Mouse (Mus musculus) natural killer cell, adult 2 months (primary cell): ENCODE results near the gene Myod1.
A peak's percentile ranks its signal among the peaks of the same experiment; 100 is the strongest.

Experiments used
- DNase-seq, 2 experiments: peaks; one replicate each; pipeline ENCODE4 v3.0.0; 2022; ENCODE audit warnings: low spot score in 2 of 2

Gene Myod1

GRCm38 (mm10) chr7:46376172-46377007 lies at the start of gene Myod1:
Gene Myod1, plus strand, starts transcription at chr7:46376474.
- no peak for DNase-seq

DNA sequence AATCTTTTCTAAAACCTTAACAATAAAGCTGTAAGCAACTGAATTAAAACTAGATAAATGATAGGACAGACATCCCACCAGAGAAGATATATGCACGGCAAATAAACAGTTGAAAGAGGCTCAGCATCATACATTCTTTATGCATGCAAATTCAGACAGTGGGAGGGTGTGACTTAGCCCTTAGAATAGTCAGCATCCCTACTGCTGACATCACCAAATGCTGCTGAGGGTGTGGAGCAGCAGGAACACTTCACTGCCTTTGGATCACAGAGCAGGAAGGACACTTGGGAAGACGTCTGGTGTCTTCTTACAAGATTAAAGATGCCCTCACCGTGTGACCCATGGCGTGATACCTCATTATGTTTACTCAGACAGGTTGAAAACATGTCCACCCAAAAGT lies 48.4 kb upstream of the Myod1 start:
- no peak for DNase-seq

DNA sequence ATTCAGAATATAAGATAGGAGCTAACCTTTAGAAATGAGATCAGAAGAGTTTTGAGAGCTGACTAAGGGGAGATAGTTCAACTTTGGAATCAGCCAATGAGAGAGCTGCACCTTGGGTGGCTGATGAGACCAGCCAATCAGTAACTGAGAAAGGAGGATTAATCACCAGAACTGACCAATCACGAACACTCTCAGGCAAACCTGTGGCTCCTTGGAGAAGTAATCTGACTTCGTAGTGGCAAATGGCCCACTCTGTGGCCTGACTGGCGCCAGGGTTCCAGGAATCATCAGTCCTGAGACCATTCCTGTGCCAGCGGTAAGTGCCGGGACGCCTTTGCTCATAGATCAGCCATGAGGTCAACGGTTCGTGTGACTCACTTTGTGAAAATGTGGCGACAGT lies 38.9 kb upstream of the Myod1 start:
- DNase-seq = no peak

DNA sequence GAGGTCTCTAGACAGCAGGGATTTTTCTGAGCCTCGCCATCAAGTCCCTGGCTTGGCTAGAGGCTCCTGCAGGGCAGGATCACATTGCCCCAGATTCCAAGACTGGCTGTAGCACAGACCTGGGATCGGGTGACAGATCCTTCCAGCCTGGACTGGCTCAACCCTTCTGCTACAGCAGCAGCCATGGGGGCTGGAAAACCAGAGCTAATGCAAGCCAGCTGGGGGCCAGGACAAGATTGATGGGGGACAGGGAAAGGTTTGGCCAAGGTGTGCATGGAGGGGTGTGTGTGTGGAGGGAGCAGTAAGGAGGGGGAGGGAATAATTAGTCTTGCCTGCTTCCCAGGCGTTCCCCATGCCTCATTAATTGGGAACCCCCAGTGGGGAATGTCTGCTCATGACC lies 36.5 kb upstream of the Myod1 start:
- DNase-seq = no peak

DNA sequence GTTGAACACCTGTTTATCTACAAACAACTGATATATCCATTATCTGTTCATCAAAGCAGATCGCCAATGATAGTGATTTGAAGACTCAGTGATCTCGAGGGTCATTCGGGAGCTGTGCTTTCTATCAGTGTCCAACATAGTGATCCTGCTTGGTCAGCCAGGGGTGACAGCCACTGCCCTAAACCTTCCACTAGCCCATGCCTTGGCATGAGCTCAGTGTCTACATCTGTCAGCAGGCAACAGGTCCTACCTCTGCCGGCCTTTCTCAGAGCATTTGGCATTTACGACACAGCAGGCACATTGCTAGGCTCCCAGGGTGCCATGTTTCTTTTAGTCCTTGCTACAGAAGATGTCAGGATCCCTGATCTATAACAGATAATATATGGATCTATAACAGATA lies 36.0 kb upstream of the Myod1 start:
- no peak for DNase-seq

DNA sequence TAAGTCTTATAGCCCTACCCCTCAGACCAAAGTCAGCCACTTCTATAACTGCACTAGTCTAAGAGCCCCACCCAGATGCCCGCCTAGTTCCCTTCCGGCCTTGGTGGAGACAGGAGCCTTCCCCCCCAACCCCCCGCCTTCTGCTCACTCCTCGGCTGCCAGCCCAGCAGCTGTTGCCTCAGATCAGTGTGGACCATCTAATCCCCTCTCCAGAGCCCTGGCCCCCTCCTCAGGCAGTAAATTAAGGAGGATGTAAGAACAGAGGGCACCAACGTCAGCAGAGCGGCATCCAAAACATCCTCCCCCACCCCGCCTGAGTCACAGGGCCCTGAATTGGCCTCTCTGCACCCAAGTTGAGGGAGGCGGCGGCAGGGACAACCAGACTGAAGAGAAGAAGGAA lies 34.8 kb upstream of the Myod1 start:
- no peak for DNase-seq

GRCm38 (mm10) chr7:46347692-46348091 lies 28.6 kb upstream of the Myod1 start:
- no peak for DNase-seq

- DNase-seq = no peak
These were observed 27.5 kb upstream of the Myod1 start for GRCm38 (mm10) chr7:46348813-46349212.

- no peak for DNase-seq
These were observed 26.1 kb upstream of the Myod1 start for GRCm38 (mm10) chr7:46350119-46350702.

DNA sequence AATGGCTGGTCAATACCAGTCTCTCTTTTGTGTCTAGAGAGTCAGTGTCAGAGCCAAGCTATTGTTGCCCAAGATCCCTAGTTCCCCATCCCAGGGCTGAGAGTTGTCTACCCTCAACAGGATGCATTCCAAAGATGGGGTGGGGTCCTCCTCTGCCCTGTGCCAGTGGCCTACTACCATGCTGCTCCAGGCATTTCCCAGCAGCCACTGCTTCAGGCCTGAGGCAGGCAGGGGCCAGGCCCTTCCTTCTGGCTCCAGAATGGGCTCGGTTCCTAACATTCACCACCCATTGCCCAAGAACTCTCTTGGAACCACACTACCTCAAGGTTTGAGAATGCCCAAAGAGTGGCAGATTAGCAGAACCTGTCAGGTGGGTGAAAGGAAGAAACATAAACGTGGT lies 23.5 kb upstream of the Myod1 start:
- DNase-seq = no peak

- DNase-seq = no peak
These were observed 23.1 kb upstream of the Myod1 start for GRCm38 (mm10) chr7:46353216-46353615.

GRCm38 (mm10) chr7:46353875-46354274 lies 22.4 kb upstream of the Myod1 start:
- no peak for DNase-seq

DNA sequence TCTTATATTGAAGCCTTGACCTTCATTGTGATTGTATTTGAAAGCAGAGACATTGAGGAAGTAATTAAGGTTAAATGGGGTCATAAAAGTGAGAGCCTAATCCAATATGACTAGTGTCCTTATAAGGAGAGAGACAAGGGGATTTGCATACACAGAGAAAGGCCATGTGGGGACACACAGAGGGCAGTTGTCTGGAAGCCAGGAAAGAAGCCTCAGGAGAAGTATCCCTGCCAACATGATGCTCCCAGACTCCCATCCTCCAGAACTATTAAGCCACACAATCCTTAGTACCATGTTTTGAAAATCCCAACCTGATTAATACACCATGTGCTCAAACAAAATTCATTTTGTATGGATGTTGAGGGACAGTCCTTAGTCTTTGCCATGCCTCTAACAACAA lies 14.5 kb upstream of the Myod1 start:
- DNase-seq = no peak

DNA sequence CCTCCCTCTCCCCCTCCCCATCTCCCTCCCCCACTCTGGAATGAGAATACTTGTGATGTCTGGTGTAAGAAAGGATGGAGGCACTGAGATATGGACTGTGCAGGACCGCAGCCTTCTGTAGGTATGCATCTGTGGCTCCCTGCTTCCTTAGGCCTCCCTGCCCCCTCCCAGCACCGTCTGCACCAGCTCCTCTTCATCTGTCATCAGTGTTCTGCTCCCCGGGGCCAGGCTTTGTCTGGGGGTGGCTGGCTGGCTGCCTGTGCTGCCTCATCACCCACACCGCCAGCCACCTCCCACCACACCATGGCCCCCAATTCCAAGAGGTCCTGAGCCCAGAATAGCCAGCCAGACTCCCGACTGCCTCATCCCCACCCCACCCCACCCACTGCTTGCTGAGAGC lies 12.1 kb upstream of the Myod1 start:
- DNase-seq = no peak

DNA sequence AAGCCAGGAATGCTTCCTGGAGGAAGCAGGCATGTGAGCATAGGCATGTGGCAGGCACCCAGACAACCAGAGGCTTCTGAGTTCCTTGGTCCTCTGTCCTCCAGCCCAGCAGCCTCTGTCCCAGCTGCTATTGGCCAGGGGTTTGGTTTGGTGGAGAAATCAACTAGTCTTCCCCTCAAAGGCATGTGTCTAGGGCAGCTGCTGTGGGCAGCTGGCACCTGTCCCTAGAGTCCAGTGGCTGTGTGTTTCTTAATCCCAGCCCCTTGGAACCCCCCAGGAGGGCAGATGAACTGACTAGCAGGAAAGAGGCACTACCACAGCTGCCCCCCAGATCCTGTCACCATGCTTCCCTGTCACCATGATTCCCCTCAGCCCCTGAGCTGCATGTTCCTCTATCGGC lies 10.5 kb upstream of the Myod1 start:
- no peak for DNase-seq

DNA sequence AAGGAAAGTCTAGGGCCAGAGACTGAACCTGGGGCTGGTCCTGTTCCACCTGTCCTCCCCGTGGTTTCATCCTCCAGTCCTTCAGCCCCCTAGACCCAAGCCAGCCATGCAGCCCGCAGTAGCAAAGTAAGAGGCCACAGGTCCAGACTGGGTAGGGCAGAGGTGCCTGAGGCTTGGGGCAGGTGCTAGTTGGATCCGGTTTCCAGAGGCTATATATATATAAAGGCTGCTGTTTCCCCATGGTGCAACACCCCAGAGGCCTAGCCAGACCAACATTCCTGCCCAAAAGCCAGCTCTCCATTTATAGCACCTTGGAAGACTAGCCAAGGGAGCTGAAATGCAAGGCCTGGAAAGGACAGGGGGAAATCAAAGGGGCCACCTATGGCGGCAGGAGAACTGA lies 5.2 kb upstream of the Myod1 start:
- DNase-seq = no peak

GRCm38 (mm10) chr7:46377008-46377346 lies 703 bp downstream of the Myod1 start:
- no peak for DNase-seq

GRCm38 (mm10) chr7:46378123-46378522 lies 1.8 kb downstream of the Myod1 start:
- DNase-seq = peak in 1 of 2 experiments; percentile 26

DNA sequence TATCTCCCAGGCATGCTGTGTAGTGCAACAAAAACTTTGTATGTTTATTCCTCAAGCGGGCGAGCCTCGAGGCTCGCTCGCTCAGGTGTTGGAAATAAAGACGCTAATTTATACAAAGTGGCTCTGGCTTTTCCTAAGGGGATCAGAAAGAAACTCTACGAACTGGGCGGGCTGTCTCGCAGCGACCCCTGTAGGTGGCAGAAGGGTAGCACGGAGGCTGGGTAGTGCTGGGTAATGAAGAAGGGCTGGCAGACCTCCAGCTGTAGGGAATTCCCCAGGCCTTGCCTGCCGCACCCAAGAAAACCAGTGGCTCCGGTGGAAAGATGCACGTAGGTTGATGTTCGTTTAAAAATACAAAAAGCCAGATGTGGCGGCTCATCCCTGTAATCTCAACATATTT lies 2.7 kb downstream of the Myod1 start:
- peak; percentile 50 to 64 for DNase-seq

GRCm38 (mm10) chr7:46380625-46381024 lies 4.4 kb downstream of the Myod1 start:
- DNase-seq = no peak

DNA sequence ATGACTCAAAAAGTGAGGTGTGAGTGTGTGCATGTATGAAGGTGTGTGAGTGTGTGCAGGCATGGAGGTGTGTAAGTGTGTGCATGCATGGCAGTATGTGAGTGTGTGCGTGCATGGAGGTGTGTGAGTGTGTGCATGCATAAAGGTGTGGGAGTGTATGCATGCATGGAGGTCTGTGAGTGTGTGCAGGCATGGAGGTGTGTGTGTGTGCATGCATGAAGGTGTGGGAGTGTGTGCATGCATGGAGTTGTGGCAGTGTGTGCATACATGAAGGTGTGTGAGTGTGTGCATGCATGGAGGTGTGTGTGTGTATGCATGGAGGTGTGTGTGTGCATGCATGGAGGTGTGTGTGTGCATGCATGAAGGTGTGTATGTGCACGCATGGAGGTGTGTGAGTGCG lies 11.2 kb downstream of the Myod1 start:
- no peak for DNase-seq

GRCm38 (mm10) chr7:46389456-46390085 lies 13.3 kb downstream of the Myod1 start:
- DNase-seq = peak; percentile 69 to 70

- no peak for DNase-seq
These were observed 14.0 kb downstream of the Myod1 start for GRCm38 (mm10) chr7:46390226-46390625.
